Mouse (Mus musculus): ENCODE data around the gene Abt1.

Gene Abt1

GRCm38 (mm10) chr13:23423286-23424051 lies at the start of gene Abt1:
Gene Abt1 (minus strand): TSS chr13:23423866.
- peak; percentile 72; the same call in 1 of the 2 replicates for TF ChIP-seq GATA4 (IDR thresholded peaks at IDR 0.05; ENCODE audit: insufficient replicate concordance, low read length)

GRCm38 (mm10) chr13:23466911-23467310 lies 43.2 kb upstream of the Abt1 start:
- no peak for TF ChIP-seq GATA4 (IDR thresholded peaks at IDR 0.05; ENCODE audit: insufficient replicate concordance, low read length)

DNA sequence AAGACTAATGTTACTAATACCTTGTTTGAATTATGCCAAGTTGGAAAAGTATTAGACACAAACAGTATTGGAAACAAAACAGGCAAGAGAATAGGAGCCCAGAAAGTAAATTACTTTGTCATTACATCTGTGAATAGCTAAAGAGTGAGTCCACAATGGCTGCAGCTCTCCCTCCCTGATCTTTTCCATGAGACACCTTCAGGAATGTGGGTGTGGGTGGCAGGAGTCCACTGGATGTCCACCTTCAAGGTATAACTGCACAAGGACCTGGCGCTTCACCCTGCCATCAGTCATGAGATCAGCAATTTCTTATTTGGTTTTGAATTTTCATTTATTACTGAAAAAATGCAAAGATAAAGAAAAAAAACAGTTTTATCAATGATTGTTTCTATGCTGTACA lies 42.6 kb upstream of the Abt1 start:
- TF ChIP-seq GATA4 (IDR thresholded peaks at IDR 0.05; ENCODE audit: insufficient replicate concordance, low read length) = no peak

GRCm38 (mm10) chr13:23465600-23466109 lies 42.0 kb upstream of the Abt1 start, which contains the start of gene Btn1a1:
Gene Btn1a1 (minus strand): TSS chr13:23465901.
- TF ChIP-seq GATA4 (IDR thresholded peaks at IDR 0.05; ENCODE audit: insufficient replicate concordance, low read length) = no peak

- TF ChIP-seq GATA4 (IDR thresholded peaks at IDR 0.05; ENCODE audit: insufficient replicate concordance, low read length) = no peak
These were observed 41.2 kb upstream of the Abt1 start for GRCm38 (mm10) chr13:23464841-23465366.

- TF ChIP-seq GATA4 (IDR thresholded peaks at IDR 0.05; ENCODE audit: insufficient replicate concordance, low read length) = no peak
These were observed 40.6 kb upstream of the Abt1 start for GRCm38 (mm10) chr13:23464224-23464637.

DNA sequence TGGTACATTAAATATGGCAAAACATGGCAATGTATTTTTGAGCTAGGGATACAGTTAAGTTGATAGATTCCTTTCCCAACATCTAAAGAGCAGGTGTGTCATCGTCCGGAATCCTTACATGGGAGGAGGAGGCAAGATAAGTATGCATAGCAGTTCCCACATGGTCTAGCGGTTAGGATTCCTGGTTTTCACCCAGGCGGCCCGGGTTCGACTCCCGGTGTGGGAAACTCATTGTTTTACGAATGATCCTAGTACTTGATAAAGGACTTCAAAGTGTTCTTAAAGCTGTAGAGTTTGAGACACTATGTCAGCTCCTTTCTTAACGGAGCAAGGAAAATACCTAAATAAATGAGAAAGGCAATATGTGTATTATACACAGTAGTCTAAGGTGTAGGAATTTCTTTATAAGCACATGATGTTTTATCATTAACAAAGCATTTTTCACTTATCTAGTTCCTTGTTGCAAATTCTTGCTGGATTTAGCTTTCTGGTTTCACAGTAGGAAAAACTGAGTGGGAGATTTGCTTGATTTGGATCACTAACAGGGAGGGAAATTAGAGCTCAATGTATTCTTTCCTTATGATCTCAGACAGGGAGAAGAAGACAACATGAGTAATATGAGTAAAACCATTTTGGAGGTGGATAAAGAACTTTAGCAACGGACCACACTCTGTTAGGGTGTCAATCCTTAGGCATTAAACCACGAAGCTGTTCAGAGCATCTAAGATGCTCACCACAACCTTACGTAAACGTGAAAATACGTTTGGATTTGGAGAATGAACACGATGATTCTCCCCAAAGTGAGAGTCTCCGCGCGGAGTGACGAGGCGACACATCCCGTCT lies 39.9 kb upstream of the Abt1 start:
- 0 out of 2 replicates have a peak, but pooled peaks have one; percentile 30 for TF ChIP-seq GATA4 (IDR thresholded peaks at IDR 0.05; ENCODE audit: insufficient replicate concordance, low read length)

- no peak for TF ChIP-seq GATA4 (IDR thresholded peaks at IDR 0.05; ENCODE audit: insufficient replicate concordance, low read length)
These were observed 39.0 kb upstream of the Abt1 start for GRCm38 (mm10) chr13:23462669-23463068.

DNA sequence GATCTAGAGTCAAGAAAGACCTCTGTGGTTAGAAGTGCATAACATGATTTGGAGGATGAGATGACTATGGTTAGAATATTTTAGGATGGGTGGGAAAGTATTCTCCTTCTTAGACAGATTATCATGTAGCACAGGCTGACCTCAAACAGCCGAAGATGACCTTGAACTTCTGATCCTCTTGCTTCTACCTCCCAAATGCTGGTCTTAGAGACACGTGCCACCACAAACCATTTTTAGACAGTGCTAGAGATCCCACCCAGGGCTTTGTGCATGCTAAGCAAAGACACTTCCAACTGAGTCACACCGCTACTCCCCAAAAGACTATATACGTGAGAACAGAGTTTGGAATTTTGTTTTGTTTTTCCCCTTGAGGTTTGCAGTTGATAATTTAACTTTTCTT lies 38.4 kb upstream of the Abt1 start:
- TF ChIP-seq GATA4 (IDR thresholded peaks at IDR 0.05; ENCODE audit: insufficient replicate concordance, low read length) = no peak

DNA sequence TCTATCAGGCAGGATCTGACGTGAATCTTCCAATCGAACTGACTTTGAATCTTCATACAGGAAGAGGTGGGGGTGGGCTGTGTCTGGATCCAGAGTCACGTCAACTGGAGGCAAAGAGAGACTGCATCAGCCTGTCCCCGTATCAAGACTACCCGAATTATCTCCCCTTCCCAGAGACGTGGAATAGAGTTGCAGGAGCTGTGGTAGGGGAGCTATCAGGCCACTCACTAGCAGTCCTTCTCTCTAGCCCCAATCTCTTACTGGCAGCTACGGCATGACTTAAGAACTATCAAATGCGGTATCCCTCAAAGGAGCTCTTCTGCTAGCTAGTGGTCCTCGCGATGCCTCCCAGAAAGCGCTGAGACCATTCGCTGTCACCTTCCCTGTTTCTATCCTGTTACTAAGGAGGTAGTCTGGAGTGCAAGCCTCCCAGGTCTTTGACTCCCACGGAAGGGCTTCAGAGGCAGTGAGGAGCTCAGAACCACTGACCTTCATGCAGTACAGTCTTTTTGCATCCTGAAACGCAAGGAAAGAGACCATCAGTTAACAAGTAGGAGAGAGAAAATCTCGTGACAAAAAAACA lies 35.7 kb upstream of the Abt1 start:
- no peak for TF ChIP-seq GATA4 (IDR thresholded peaks at IDR 0.05; ENCODE audit: insufficient replicate concordance, low read length)

DNA sequence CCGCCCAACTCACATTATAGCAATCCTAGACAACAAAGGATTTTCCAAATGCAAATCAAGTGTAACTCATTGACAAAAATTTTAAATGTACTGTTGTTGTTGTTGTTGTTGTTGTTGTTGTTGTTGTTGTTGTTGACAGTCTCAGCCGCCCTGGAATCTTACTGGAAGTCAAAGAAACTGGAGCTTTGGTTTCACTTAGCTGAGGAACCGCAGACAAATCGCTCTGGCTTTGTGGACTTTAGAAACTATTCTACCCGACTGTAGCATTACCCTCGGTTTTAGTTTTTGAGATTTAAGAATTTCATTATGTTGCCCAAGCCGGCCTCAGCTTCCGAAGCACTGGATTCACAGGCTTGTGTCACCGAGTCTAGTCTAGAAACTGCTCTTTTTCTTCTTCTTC lies 30.3 kb upstream of the Abt1 start:
- no peak for TF ChIP-seq GATA4 (IDR thresholded peaks at IDR 0.05; ENCODE audit: insufficient replicate concordance, low read length)

GRCm38 (mm10) chr13:23453362-23453862 lies 29.7 kb upstream of the Abt1 start:
- 0 out of 2 replicates have a peak, but pooled peaks have one; percentile 32 for TF ChIP-seq GATA4 (IDR thresholded peaks at IDR 0.05; ENCODE audit: insufficient replicate concordance, low read length)

DNA sequence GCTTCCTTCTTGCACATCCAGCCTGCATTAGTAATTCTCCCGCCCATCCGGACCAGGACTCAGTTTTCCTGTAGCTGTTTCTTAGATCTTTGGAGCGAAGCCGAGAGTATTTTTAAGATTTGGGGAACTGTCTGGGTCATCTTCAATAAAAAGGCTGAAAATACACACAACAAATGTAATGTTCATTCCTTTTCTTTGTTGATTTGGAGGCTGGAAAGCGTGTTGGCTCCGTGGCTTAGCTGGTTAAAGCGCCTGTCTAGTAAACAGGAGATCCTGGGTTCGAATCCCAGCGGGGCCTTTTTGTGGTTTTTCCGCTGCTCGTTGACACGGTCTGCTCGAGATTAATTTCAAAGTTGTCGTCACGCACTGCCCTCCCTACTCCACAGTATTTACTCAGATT lies 26.7 kb upstream of the Abt1 start:
- 0 out of 2 replicates have a peak, but pooled peaks have one; percentile 6 for TF ChIP-seq GATA4 (IDR thresholded peaks at IDR 0.05; ENCODE audit: insufficient replicate concordance, low read length)

DNA sequence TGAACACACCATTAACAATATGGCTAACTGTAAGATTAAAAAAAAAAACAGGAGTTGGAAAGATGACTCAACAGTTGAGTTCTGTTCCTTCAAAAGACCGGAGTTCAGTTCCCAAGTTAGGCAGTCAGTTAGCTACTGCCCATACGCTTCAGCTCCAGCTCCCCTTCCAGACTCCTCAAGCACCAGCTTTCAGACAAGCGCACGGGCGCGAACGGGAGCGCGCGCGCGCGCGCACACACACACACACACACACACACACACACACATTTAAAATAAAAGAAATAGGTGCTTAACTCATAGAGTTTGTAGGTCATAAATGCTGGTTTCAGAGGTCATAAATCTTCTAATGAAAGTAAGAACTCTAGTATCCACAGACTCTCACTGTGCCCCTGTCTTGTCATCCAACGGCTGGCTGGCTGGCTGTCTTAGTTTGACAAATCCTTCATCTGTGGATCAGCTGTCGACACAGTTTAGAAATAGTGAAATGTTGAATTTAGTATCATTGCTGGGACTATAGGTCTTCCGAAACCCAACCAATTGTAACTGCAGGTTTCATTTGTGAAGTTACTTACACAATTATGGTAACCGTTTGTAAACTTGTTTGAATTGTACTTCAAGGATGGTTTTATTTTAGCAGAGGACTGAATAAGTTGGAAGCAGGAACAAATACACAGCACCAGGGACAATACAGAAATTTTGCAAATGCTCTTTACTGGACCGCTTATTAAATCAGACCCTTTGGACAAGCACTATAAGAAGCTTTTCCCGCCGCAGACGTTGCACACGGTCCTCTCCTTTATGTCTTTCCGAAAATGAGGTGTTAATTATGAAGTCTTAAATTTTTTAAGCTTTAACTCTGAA lies 25.8 kb upstream of the Abt1 start:
- no peak for TF ChIP-seq GATA4 (IDR thresholded peaks at IDR 0.05; ENCODE audit: insufficient replicate concordance, low read length)

Data from liver, adult (tissue).